Mouse (Mus musculus) erythroblast, embryonic 14.5 days (primary cell): ENCODE data around the gene Prom2.

ENCODE experiments used
- GATA1 ChIP-seq: IDR thresholded peaks from 2 replicates; pipeline ENCODE4 v1.6.1; 2012; ENCODE audit warnings: low read length, inconsistent platforms, mixed read lengths
- TAL1 ChIP-seq: IDR thresholded peaks from 3 replicates; pipeline ENCODE4 v1.6.1; 2012; ENCODE audit warnings: low read length, inconsistent platforms, mixed read lengths

- TF ChIP-seq GATA1 (no peak), TAL1 (no peak)
Observed at GRCm38 (mm10) chr2:127549711-127550110, 8.4 kb upstream of the Prom2 start.
